Mouse (Mus musculus): ENCODE measurements around the gene Plpp3. TPM values are rescaled to one million over a fixed set of nuclear protein-coding genes. Genes with fewer than 3 reads are reported as not detected.

Gene Plpp3
- polyA plus RNA-seq (2016; fragmentation: Nextera tagmentation; extraction: Ambion mirVana): 58.9 and 75.2 TPM in 2 replicates

GRCm38 (mm10) chr4:105157276-105158168 is at the start of gene Plpp3:
Gene Plpp3, plus strand, starts transcription at chr4:105157347.
- Histone ChIP-seq H3K4me3 (peak within 1 kb of the TSS; percentile 99), H3K36me3 (peaks cover 22% of the 10 kb centered on the region), H3K4me1 (peaks cover 63% of the 10 kb centered on the region), H3K9me3 (replicated peaks) (no peaks in the 10 kb centered on the region), H3K27me3 (ENCODE audit: low read depth, poor library complexity, severe bottlenecking) (peaks cover 6% of the 10 kb centered on the region; the same call in 1 of the 2 replicates), H3K27ac (peak within 1 kb of the TSS; percentile 98)
- peak; percentile 88 for DNase-seq (ENCODE audit: low spot score)
- under 1% methylated on average over 77 of the region's 77 CpGs for WGBS

GRCm38 (mm10) chr4:105107943-105108640 is 49.1 kb upstream of the Plpp3 start:
- H3K27me3 ChIP-seq (ENCODE audit: low read depth, poor library complexity, severe bottlenecking): peaks cover 24% of the 10 kb centered on the region
- no peak for DNase-seq (ENCODE audit: low spot score)
- 73% methylated on average over 12 of the region's 12 CpGs for WGBS
- H3K4me3 ChIP-seq: no peak overlapping the region
- no peaks in the 10 kb centered on the region for H3K9me3 ChIP-seq (replicated peaks)
- no peak overlapping the region for H3K27ac ChIP-seq
- no peaks in the 10 kb centered on the region for H3K36me3 ChIP-seq
- H3K4me1 ChIP-seq: peaks cover 20% of the 10 kb centered on the region

GRCm38 (mm10) chr4:105108641-105109198 is 48.4 kb upstream of the Plpp3 start:
- Histone ChIP-seq H3K27ac (no peak overlapping the region), H3K9me3 (replicated peaks) (no peaks in the 10 kb centered on the region), H3K36me3 (no peaks in the 10 kb centered on the region), H3K4me1 (peaks cover 20% of the 10 kb centered on the region), H3K27me3 (ENCODE audit: low read depth, poor library complexity, severe bottlenecking) (peaks cover 24% of the 10 kb centered on the region), H3K4me3 (peak overlapping the region; percentile 81)
- DNase-seq (ENCODE audit: low spot score): no peak
- WGBS: 29% methylated on average over 5 of the region's 5 CpGs

GRCm38 (mm10) chr4:105109199-105109989 is 47.8 kb upstream of the Plpp3 start, which contains the start of gene Prkaa2:
Gene Prkaa2, minus strand, starts transcription at chr4:105109890.
- H3K9me3 ChIP-seq (replicated peaks): no peaks in the 10 kb centered on the region
- peaks cover 24% of the 10 kb centered on the region for H3K27me3 ChIP-seq (ENCODE audit: low read depth, poor library complexity, severe bottlenecking)
- no peaks in the 10 kb centered on the region for H3K36me3 ChIP-seq
- peaks cover 20% of the 10 kb centered on the region for H3K4me1 ChIP-seq
- peak; percentile 80 for DNase-seq (ENCODE audit: low spot score)
- under 1% methylated on average over 75 of the region's 80 CpGs for WGBS
- H3K4me3 ChIP-seq: peak within 1 kb of the TSS; percentile 81
- peak within 1 kb of the TSS; percentile 86 for H3K27ac ChIP-seq

GRCm38 (mm10) chr4:105109990-105110683 is 47.0 kb upstream of the Plpp3 start:
- Histone ChIP-seq H3K4me3 (peak overlapping the region; percentile 81), H3K9me3 (replicated peaks) (no peaks in the 10 kb centered on the region), H3K36me3 (no peaks in the 10 kb centered on the region), H3K4me1 (peaks cover 20% of the 10 kb centered on the region), H3K27me3 (ENCODE audit: low read depth, poor library complexity, severe bottlenecking) (peaks cover 24% of the 10 kb centered on the region), H3K27ac (peak overlapping the region; percentile 86)
- no peak for DNase-seq (ENCODE audit: low spot score)
- WGBS: 3% methylated on average over 24 of the region's 24 CpGs

GRCm38 (mm10) chr4:105110684-105111035 is 46.5 kb upstream of the Plpp3 start:
- H3K4me1 ChIP-seq: peaks cover 20% of the 10 kb centered on the region
- no peak for DNase-seq (ENCODE audit: low spot score)

GRCm38 (mm10) chr4:105111770-105112169 is 45.4 kb upstream of the Plpp3 start:
- Histone ChIP-seq H3K27me3 (ENCODE audit: low read depth, poor library complexity, severe bottlenecking) (peaks cover 24% of the 10 kb centered on the region), H3K36me3 (no peaks in the 10 kb centered on the region), H3K4me1 (peaks cover 20% of the 10 kb centered on the region), H3K27ac (no peak overlapping the region), H3K9me3 (replicated peaks) (no peaks in the 10 kb centered on the region), H3K4me3 (no peak overlapping the region)
- no peak for DNase-seq (ENCODE audit: low spot score)
- WGBS: 93% methylated on average over 11 of the region's 11 CpGs

More at GRCm38 (mm10) chr4:105110684-105111035, 46.5 kb upstream of the Plpp3 start:
- peaks cover 24% of the 10 kb centered on the region for H3K27me3 ChIP-seq (ENCODE audit: low read depth, poor library complexity, severe bottlenecking)
- H3K9me3 ChIP-seq (replicated peaks): no peaks in the 10 kb centered on the region
- 50% methylated on average over 4 of the region's 4 CpGs for WGBS
- peak overlapping the region; percentile 81 for H3K4me3 ChIP-seq
- H3K27ac ChIP-seq: peak overlapping the region; percentile 86; the same call in 1 of the 2 replicates
- no peaks in the 10 kb centered on the region for H3K36me3 ChIP-seq

GRCm38 (mm10) chr4:105113042-105113441 is 44.1 kb upstream of the Plpp3 start:
- no peak for DNase-seq (ENCODE audit: low spot score)
- peaks cover 20% of the 10 kb centered on the region for H3K4me1 ChIP-seq
- no peaks in the 10 kb centered on the region for H3K36me3 ChIP-seq
- no peak overlapping the region for H3K4me3 ChIP-seq
- H3K27ac ChIP-seq: no peak overlapping the region
- peaks cover 17% of the 10 kb centered on the region for H3K27me3 ChIP-seq (ENCODE audit: low read depth, poor library complexity, severe bottlenecking)
- WGBS: 88% methylated on average over 5 of the region's 5 CpGs
- no peaks in the 10 kb centered on the region for H3K9me3 ChIP-seq (replicated peaks)

- Histone ChIP-seq H3K27ac (no peak overlapping the region), H3K27me3 (ENCODE audit: low read depth, poor library complexity, severe bottlenecking) (peaks cover 12% of the 10 kb centered on the region), H3K4me3 (no peak overlapping the region), H3K36me3 (no peaks in the 10 kb centered on the region), H3K4me1 (peaks cover 20% of the 10 kb centered on the region), H3K9me3 (replicated peaks) (no peaks in the 10 kb centered on the region)
- DNase-seq (ENCODE audit: low spot score): no peak
- WGBS: 82% methylated on average over 3 of the region's 3 CpGs
Measured at GRCm38 (mm10) chr4:105113468-105113867, 43.7 kb upstream of the Plpp3 start.

- Histone ChIP-seq H3K4me1 (no peaks in the 10 kb centered on the region), H3K27me3 (ENCODE audit: low read depth, poor library complexity, severe bottlenecking) (no peaks in the 10 kb centered on the region), H3K9me3 (replicated peaks) (no peaks in the 10 kb centered on the region), H3K36me3 (no peaks in the 10 kb centered on the region), H3K27ac (no peak overlapping the region), H3K4me3 (no peak overlapping the region)
- 87% methylated on average over 6 of the region's 6 CpGs for WGBS
- DNase-seq (ENCODE audit: low spot score): no peak
Measured at GRCm38 (mm10) chr4:105121081-105121480, 36.1 kb upstream of the Plpp3 start.

- peak; percentile 68 for DNase-seq (ENCODE audit: low spot score)
- 46% methylated on average over 8 of the region's 8 CpGs for WGBS
- no peak overlapping the region for H3K4me3 ChIP-seq
Measured at GRCm38 (mm10) chr4:105122429-105122828, 34.7 kb upstream of the Plpp3 start.

GRCm38 (mm10) chr4:105129212-105129611 is 27.9 kb upstream of the Plpp3 start:
- no peaks in the 10 kb centered on the region for H3K36me3 ChIP-seq
- no peaks in the 10 kb centered on the region for H3K9me3 ChIP-seq (replicated peaks)
- H3K4me1 ChIP-seq: 0 out of 2 replicates have a peak, but pooled peaks cover 5% of the 10 kb centered on the region
- no peak for DNase-seq (ENCODE audit: low spot score)
- 85% methylated on average over 7 of the region's 7 CpGs for WGBS
- H3K27me3 ChIP-seq (ENCODE audit: low read depth, poor library complexity, severe bottlenecking): no peaks in the 10 kb centered on the region
- H3K4me3 ChIP-seq: no peak overlapping the region
- no peak overlapping the region for H3K27ac ChIP-seq

More at GRCm38 (mm10) chr4:105122429-105122828, 34.7 kb upstream of the Plpp3 start:
- no peaks in the 10 kb centered on the region for H3K36me3 ChIP-seq
- H3K27me3 ChIP-seq (ENCODE audit: low read depth, poor library complexity, severe bottlenecking): no peaks in the 10 kb centered on the region
- no peak overlapping the region for H3K27ac ChIP-seq
- no peaks in the 10 kb centered on the region for H3K4me1 ChIP-seq
- no peaks in the 10 kb centered on the region for H3K9me3 ChIP-seq (replicated peaks)
